Mouse (Mus musculus): ENCODE measurements at regions not wholly inside any gene's neighbourhood (a gene's known extent, or its start where the extent isn't known, plus 50 kb on each side); places are given as distances from the start of the nearest gene placed in this dataset.

- Histone ChIP-seq H3K9me3 (ENCODE audit: control insufficient read depth, low read length) (no peaks in the 10 kb centered on the region), H3K4me1 (ENCODE audit: control insufficient read depth, insufficient read depth, low read length) (peaks cover 3% of the 10 kb centered on the region; the same call in 1 of the 2 replicates), H3K9ac (ENCODE audit: low read depth, low read length, severe bottlenecking) (no peak overlapping the region), H3K27ac (replicated peaks; ENCODE audit: low read depth, low read length) (no peak overlapping the region), H3K36me3 (ENCODE audit: control insufficient read depth, insufficient read depth, low read length) (no peaks in the 10 kb centered on the region), H3K4me3 (replicated peaks; ENCODE audit: low read length) (no peak overlapping the region), H3K27me3 (ENCODE audit: control insufficient read depth, insufficient read depth, low read length) (no peaks in the 10 kb centered on the region), H3K4me2 (replicated peaks; ENCODE audit: low read depth, low read length, severe bottlenecking) (no peak overlapping the region)
- ATAC-seq (ENCODE audit: low FRiP score, low read depth) (no peak), DNase-seq (ENCODE audit: low spot score) (no peak)
- no peak for TF ChIP-seq POLR2A (IDR thresholded peaks at IDR 0.05; ENCODE audit: borderline replicate concordance, extremely low read depth, insufficient read depth, insufficient read length)
- 38% methylated on average over 4 of the region's 4 CpGs for WGBS
These were observed 132.3 kb upstream of the Syt13 start for GRCm38 (mm10) chr2:92782621-92783020.

GRCm38 (mm10) chr2:92784916-92785315 is 130.0 kb upstream of the Syt13 start:
- no peak for TF ChIP-seq POLR2A (IDR thresholded peaks at IDR 0.05; ENCODE audit: borderline replicate concordance, extremely low read depth, insufficient read depth, insufficient read length)
- no peak overlapping the region for H3K27ac ChIP-seq (replicated peaks; ENCODE audit: low read depth, low read length)
- no peak overlapping the region for H3K4me2 ChIP-seq (replicated peaks; ENCODE audit: low read depth, low read length, severe bottlenecking)
- H3K4me3 ChIP-seq (replicated peaks; ENCODE audit: low read length) = no peak overlapping the region
- DNase-seq (ENCODE audit: low spot score) (no peak), ATAC-seq (ENCODE audit: low FRiP score, low read depth) (no peak)
- 58% methylated on average over 2 of the region's 2 CpGs for WGBS
- H3K4me1 ChIP-seq (ENCODE audit: control insufficient read depth, insufficient read depth, low read length) = peaks cover 3% of the 10 kb centered on the region; the same call in 1 of the 2 replicates
- H3K9me3 ChIP-seq (ENCODE audit: control insufficient read depth, low read length) = no peaks in the 10 kb centered on the region
- H3K9ac ChIP-seq (ENCODE audit: low read depth, low read length, severe bottlenecking) = no peak overlapping the region
- no peaks in the 10 kb centered on the region for H3K36me3 ChIP-seq (ENCODE audit: control insufficient read depth, insufficient read depth, low read length)
- H3K27me3 ChIP-seq (ENCODE audit: control insufficient read depth, insufficient read depth, low read length) = no peaks in the 10 kb centered on the region

- Histone ChIP-seq H3K36me3 (ENCODE audit: control insufficient read depth, insufficient read depth, low read length) (no peaks in the 10 kb centered on the region), H3K9ac (ENCODE audit: low read depth, low read length, severe bottlenecking) (no peak overlapping the region), H3K9me3 (ENCODE audit: control insufficient read depth, low read length) (no peaks in the 10 kb centered on the region), H3K27me3 (ENCODE audit: control insufficient read depth, insufficient read depth, low read length) (no peaks in the 10 kb centered on the region), H3K4me2 (replicated peaks; ENCODE audit: low read depth, low read length, severe bottlenecking) (no peak overlapping the region), H3K27ac (replicated peaks; ENCODE audit: low read depth, low read length) (no peak overlapping the region), H3K4me3 (replicated peaks; ENCODE audit: low read length) (no peak overlapping the region), H3K4me1 (ENCODE audit: control insufficient read depth, insufficient read depth, low read length) (peaks cover 3% of the 10 kb centered on the region; the same call in 1 of the 2 replicates)
- TF ChIP-seq POLR2A (IDR thresholded peaks at IDR 0.05; ENCODE audit: borderline replicate concordance, extremely low read depth, insufficient read depth, insufficient read length) = no peak
- DNase-seq (ENCODE audit: low spot score) (no peak), ATAC-seq (ENCODE audit: low FRiP score, low read depth) (no peak)
- 52% methylated on average over 4 of the region's 4 CpGs for WGBS
These were observed 126.9 kb upstream of the Syt13 start for GRCm38 (mm10) chr2:92787925-92788410.

GRCm38 (mm10) chr2:92788875-92789274 is 126.0 kb upstream of the Syt13 start:
- Histone ChIP-seq H3K4me1 (ENCODE audit: control insufficient read depth, insufficient read depth, low read length) (peaks cover 3% of the 10 kb centered on the region; the same call in 1 of the 2 replicates), H3K27me3 (ENCODE audit: control insufficient read depth, insufficient read depth, low read length) (no peaks in the 10 kb centered on the region), H3K9me3 (ENCODE audit: control insufficient read depth, low read length) (no peaks in the 10 kb centered on the region), H3K36me3 (ENCODE audit: control insufficient read depth, insufficient read depth, low read length) (no peaks in the 10 kb centered on the region), H3K4me2 (replicated peaks; ENCODE audit: low read depth, low read length, severe bottlenecking) (no peak overlapping the region), H3K27ac (replicated peaks; ENCODE audit: low read depth, low read length) (no peak overlapping the region), H3K4me3 (replicated peaks; ENCODE audit: low read length) (no peak overlapping the region), H3K9ac (ENCODE audit: low read depth, low read length, severe bottlenecking) (no peak overlapping the region)
- ATAC-seq (ENCODE audit: low FRiP score, low read depth) = no peak
- 80% methylated on average over 5 of the region's 5 CpGs for WGBS
- no peak for DNase-seq (ENCODE audit: low spot score)
- TF ChIP-seq POLR2A (IDR thresholded peaks at IDR 0.05; ENCODE audit: borderline replicate concordance, extremely low read depth, insufficient read depth, insufficient read length) = no peak

- Histone ChIP-seq H3K4me2 (replicated peaks; ENCODE audit: low read depth, low read length, severe bottlenecking) (no peak overlapping the region), H3K27me3 (ENCODE audit: control insufficient read depth, insufficient read depth, low read length) (no peaks in the 10 kb centered on the region), H3K4me1 (ENCODE audit: control insufficient read depth, insufficient read depth, low read length) (no peaks in the 10 kb centered on the region), H3K27ac (replicated peaks; ENCODE audit: low read depth, low read length) (no peak overlapping the region), H3K4me3 (replicated peaks; ENCODE audit: low read length) (no peak overlapping the region), H3K9ac (ENCODE audit: low read depth, low read length, severe bottlenecking) (no peak overlapping the region), H3K36me3 (ENCODE audit: control insufficient read depth, insufficient read depth, low read length) (no peaks in the 10 kb centered on the region), H3K9me3 (ENCODE audit: control insufficient read depth, low read length) (no peaks in the 10 kb centered on the region)
- DNase-seq (ENCODE audit: low spot score) (no peak), ATAC-seq (ENCODE audit: low FRiP score, low read depth) (no peak)
- 84% methylated on average over 2 of the region's 2 CpGs for WGBS
- TF ChIP-seq POLR2A (IDR thresholded peaks at IDR 0.05; ENCODE audit: borderline replicate concordance, extremely low read depth, insufficient read depth, insufficient read length) = no peak
These were observed 124.5 kb upstream of the Syt13 start for GRCm38 (mm10) chr2:92790374-92790773.

GRCm38 (mm10) chr2:92799770-92800169 is 115.1 kb upstream of the Syt13 start:
- Histone ChIP-seq H3K4me3 (replicated peaks; ENCODE audit: low read length) (no peak overlapping the region), H3K36me3 (ENCODE audit: control insufficient read depth, insufficient read depth, low read length) (no peaks in the 10 kb centered on the region), H3K27me3 (ENCODE audit: control insufficient read depth, insufficient read depth, low read length) (no peaks in the 10 kb centered on the region), H3K27ac (replicated peaks; ENCODE audit: low read depth, low read length) (no peak overlapping the region), H3K4me2 (replicated peaks; ENCODE audit: low read depth, low read length, severe bottlenecking) (no peak overlapping the region), H3K9me3 (ENCODE audit: control insufficient read depth, low read length) (no peaks in the 10 kb centered on the region), H3K9ac (ENCODE audit: low read depth, low read length, severe bottlenecking) (no peak overlapping the region), H3K4me1 (ENCODE audit: control insufficient read depth, insufficient read depth, low read length) (0 out of 2 replicates have a peak, but pooled peaks cover 4% of the 10 kb centered on the region)
- TF ChIP-seq POLR2A (IDR thresholded peaks at IDR 0.05; ENCODE audit: borderline replicate concordance, extremely low read depth, insufficient read depth, insufficient read length) = no peak
- no peak for DNase-seq (ENCODE audit: low spot score)
- ATAC-seq (ENCODE audit: low FRiP score, low read depth) = no peak
- 86% methylated on average over 4 of the region's 4 CpGs for WGBS
